Mouse (Mus musculus): ENCODE results near the gene Srbd1.

Srbd1 gene

DNA sequence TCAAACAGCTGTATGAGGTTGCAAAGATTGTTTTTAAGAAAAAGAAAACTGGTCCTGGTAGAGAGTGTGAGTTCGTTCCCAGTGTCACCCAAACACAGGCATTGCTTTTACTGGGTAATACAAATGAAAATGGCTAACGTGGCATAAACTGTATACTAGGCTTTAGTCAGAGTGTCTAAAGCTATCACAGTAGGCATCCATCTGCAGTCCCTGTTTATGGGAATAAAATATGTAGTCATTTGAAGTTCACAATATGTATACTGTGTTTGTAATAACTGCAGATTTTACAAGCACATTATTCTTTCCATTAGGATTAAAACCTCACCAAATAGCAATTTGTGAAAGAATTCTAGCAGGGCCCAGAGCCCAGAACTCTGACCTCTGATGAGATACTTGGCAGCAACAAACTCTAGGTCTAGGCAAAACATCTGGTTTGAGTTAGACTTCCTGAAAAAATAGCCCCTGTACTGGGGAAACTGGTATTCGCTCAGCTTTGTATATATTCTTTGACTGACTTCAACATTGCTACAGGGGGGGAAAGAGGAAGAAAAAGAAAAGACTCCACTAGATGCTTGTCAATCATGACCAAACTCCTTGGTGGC is 112.8 kb downstream of the Srbd1 start:
- DNase-seq, result peak; percentile 28

DNA sequence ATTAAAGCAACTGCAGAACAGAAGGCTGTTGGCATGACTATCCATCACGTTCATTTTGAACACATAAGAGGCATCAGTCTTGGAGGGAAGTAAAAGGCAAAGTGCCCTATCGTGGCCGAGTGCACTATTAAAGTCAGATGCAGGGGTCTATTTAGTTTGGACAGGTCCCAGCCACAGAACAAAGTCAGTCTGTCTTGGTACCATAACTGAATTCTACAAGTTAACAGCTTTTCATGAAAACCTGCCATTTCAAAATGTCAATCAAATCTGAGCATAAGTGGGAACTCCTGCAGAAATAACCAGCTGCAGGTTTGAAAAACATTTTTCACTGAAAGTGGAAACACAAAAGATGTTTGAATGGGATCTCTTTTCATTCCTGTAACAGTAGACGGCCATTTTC is 115.0 kb downstream of the Srbd1 start:
- DNase-seq, result no peak

DNA sequence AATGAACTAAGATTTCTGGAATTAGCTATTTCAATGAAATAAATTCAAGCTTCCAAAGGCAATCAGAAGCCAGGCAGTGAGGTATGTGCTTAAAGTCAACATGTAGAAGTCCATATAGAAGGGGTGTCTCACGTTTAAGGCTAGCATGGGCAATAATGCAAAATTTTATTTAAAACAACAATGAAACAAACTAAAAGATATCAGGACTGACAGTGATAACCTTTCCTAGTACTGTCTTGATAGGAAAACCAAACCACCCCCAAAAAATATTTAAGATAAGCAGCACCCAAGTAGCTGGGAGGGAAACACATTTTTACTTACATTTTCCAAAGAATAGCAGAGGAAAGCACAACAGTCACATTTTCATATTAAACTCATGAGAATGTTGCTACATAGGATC is 115.8 kb downstream of the Srbd1 start:
- DNase-seq, result no peak

DNA sequence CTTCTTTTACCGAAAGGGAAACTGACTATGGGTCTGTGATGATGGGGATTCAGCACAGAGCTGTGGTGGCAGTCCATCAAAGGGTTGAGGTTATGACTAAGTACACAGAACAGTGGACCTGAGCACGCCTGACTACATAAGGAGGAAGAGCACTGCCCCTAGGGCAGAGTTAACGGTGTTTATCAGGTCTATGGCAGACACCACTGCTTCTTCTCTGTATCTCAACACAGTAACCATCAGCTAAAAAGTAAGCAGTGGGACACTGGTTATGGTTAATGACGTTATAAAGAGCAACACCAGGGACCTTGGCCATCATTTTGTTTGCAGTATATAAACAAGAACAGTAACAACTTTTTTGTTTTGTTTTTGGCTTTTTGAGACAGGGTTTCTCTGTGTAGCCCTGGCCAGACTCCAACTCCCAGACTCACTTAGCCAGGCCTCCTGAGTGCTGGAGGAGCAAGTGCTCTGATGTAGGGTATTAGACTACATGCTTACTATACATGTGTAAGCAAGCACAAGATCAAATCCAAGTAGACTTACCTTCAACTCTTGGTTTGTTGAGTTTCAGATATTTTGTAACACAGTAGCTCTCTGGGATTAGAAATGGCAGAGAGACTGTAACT is 117.3 kb downstream of the Srbd1 start:
- DNase-seq, result no peak

DNA sequence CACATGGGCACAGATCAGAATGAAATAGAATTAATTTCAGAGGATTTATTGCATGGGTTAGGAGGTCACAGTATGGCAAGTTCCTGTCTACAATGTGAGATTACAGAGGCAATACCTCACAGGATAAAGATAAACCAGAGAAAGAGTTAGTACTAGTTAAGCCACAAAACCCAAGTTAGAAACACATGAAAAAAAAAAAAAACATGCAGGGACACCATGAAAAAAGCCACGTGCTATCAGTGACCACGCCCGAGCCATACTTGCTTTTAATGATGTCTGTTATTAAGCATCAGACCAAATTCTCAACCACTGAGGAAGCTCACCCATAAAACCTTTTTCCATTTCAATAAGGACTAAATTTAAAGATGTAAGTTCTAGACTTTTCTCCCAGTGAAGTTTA is 120.4 kb downstream of the Srbd1 start:
- no peak for DNase-seq

DNA sequence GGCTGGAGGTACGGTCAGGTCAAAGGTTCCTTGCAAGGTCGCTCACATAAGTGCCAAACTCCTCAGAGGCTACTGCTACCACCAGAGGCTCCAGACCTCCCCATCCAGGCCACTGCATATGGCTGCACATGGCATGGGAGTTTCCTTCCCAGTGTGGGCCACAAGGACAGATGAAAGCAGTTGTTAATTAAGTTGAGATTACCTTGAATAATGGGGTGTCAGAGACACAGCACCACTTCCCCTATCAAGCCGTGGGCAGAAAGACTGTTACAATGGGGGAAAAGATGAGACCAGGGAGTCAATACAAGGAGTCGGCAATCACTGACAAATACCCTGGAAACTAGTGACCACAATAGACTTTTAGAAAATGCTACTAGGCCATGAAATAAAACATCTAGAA is 122.6 kb downstream of the Srbd1 start:
- DNase-seq, result no peak

DNA sequence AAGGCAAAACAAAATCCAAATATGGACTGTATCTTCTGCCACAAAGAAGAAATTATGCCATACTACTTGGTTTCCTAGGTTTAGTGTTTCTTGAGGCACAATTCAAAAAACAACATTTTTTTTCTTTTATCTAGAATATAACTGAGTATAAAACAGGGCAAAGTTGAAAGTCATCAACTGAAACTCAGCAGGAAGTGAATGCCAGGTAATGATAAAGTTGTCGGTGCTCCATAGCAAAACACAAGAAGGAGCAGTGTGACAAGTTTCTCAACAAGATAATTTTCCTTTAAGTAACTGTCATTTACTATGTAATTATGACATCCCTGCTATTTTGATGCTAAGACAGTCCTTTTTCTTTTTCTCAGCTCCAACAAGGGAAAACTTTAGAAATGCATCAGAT is 123.2 kb downstream of the Srbd1 start:
- no peak for DNase-seq

DNA sequence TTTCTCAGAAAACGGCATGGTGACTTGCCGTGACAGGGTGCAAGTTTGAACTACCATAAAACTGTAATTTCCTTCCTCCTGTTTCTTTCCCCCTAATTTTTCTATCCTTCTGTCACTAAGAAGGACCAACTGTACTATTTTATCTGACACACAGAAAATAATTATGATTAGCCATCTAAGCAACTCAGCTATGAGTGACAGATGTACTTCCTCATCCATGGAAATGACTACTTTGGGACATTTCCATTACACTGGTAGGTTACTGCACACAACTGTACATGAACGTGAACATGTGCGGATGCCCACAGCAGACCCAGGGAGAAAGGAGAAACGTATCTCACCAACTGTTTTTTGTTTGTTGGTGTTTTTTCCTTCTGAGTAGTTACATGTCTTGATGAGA is 123.7 kb downstream of the Srbd1 start:
- DNase-seq, result no peak

DNA sequence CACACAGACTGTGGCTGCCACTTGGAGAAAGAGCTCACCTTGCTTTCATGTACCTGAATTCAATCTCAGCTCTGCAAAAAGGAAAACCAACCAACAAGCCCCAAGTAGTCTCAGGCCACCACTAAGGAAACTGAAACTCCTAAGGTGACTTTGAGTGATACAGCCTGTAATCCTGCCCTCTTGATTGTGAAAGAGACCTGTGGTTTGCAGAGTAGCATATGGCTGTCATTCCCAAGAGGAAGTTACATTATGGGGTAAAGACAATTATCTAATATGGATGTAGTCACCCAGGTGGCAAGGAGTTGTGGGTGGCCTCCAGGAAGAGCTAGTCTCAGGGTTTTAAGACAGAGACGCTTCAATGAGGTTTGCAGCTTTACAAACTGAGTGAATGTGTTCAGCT is 125.2 kb downstream of the Srbd1 start:
- DNase-seq, result no peak

DNA sequence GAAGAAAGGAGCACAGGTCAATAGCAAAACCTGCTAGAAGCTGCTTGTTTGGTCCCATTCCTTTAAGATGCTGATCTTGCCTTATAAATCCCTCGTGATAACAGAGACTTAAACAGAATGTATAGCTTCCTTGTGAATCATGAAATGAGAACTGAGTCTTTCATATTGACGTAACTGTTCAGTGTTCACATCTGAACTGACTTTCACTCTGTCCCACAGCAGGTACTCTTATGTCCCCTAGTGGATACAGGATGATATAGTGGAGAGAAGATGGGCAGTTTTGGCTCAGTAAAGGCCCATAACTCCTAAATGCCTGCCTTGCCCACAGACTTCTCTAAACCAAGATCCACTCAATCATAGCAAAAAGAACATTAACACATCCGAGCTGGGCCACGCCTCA is 130.7 kb downstream of the Srbd1 start:
- DNase-seq, result no peak

DNA sequence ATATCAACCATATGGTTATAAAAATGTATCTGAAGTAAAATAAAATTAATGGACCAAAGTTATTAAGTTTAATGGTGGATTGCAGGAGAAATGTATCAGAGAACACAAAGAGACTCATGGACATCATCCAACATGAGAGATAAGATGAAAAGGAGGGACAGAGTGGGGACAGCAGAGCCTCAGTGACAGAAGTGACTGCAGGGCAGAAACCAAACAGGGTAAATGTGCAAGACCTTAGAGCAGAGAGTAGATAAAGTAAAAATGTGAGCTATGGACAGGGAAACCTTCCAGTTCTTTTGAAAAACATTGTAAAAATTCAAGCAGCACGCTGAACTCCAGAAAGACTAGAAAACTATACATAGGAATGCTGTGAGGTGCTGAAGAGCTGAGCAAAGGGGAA is 132.4 kb downstream of the Srbd1 start:
- DNase-seq, result no peak

DNA sequence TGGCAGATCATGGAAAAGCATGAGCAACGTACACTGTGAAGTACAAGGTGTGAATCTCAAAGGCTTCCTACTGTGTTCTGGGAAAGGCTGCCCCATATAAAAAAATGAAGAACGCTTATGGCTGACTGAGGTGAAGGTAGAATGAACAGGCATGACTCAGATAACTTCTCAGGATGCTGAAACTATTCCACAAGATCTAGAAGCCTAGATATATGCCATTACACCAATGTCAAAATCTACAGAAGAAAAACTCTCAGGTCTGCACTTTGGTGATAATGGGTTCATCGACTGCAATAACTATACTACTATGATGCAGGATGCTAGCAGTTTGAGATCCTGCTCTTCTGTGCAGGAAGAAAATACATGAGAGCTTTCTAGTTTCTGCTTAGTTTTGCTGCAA is 133.1 kb downstream of the Srbd1 start:
- no peak for DNase-seq

DNA sequence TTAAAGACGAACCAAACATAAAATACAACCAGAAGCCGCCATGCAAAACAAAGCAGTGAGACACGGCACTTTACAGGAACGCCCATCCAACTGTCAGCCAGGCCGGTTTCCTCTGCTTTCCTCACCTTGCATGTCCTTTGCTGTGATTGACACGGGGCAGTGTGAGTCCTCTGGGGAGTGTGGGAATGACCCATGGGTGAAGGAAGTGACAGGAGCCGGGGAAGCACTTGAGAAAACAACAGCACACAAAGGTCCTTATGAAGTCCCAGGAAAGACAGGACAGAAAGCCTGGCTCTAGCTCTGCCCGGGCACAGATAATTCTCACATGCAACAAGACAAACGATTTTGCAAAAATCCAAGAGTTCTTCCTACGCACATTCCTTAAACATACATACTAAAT is 136.6 kb downstream of the Srbd1 start:
- DNase-seq, result no peak

DNA sequence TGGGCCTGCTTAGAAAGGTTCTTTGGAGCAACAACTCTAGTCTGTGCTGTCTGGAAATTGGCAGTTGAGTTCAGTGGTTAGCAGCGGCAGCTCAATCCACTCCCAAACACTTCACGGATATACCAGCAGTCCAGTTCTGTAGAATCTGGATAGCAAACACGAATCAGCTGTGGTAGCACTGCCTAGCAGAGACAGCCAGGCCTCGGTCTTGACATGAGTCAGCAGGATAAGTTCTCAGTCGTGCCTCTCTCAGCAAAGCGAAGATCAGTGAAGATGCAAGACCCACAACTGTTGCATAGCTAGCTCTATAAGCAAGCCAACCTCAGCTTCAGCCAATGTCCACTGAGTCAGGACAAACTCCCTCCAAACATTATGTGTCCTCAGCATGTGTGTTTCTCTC is 142.9 kb downstream of the Srbd1 start:
- DNase-seq, result no peak

DNA sequence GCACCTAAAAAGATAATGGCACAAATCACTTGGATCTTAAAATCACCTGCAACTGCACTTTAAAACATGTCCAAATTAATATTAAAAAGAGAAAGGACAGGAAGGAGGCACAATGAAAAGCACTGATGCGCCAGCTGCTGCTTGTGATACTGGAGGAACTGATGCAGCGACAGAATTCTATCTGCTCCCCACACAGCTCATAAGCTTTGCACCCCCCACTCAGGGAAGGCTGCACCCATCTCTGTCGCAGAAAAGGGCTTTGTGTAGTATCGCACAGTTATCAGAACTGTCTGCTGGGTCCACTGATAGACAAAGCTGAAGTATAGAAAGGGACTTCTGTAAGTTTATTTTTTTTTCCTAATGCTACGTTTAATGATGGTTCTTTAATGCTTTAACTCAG is 143.3 kb downstream of the Srbd1 start:
- DNase-seq, result no peak

DNA sequence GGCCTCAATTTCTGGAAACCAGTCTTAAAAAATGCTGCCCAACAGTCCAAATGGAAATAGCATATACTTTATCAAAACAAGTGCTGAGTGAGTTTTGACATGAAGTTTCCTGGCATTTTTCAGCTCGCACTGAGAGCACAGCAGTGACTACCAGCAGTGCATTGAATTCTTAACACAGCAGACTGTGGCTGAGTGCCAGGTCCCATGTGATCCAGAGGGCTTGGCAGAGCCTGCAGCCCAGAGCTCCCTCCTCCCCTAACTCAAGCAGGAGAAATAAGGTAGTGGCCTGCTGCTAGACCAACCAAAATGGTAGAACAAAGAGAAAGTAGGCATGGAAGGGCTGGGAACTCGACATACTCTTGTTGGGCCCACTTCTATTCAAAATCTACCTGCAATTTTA is 149.2 kb downstream of the Srbd1 start:
- peak; percentile 79 for DNase-seq

DNA sequence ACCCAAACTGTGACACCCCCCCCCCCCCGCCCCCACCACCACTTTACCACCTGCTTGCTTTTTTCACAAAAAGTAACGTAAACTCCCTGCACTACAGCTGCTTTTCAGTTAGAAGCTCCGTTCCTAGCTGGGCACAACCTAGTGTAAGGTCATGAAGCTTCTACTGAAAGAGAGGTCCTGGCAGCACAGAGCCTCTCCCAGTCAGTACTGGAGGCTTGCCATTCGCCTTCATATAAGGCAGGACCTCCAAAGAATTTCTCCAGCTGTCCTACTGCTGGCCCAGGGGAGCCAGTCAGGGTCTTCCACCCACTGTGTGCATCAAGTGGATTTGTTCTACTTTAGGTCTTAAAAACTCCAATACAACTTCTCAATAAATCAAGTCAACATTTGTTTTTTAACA is 149.9 kb downstream of the Srbd1 start:
- DNase-seq, result no peak

DNA sequence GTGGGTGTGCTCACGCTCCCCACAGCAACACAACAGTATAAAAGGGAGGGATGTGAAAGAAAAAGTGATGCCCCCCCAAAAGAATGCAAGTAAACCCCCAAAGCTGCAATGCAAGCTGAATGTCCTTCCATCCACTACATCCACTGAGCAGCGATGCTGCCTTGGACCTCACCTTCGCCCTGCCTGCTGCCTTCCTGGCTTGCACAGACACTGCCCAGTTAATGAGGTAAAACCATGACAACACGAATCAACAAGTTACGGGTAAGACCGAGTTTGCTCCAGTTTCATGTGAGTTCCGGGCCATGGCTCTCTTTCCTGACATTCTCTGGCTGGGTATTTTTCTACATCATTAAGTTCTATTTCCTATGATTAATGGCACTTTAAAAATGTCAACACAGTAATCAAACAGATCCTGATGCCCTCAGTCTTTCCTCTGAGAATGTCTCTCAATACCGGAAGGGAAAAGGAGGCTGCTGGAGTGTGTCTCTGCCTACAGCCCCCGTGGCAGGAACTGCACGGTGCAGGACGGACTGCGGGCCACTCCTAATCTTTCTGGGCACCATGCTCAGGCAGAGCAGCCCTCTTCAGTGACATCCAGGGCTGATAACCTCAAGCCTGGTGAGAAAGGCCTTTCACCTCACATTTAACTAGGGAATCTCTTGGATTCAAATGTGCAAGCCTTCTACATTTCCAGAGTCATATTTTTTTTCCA is 155.8 kb downstream of the Srbd1 start:
- no peak for DNase-seq

DNA sequence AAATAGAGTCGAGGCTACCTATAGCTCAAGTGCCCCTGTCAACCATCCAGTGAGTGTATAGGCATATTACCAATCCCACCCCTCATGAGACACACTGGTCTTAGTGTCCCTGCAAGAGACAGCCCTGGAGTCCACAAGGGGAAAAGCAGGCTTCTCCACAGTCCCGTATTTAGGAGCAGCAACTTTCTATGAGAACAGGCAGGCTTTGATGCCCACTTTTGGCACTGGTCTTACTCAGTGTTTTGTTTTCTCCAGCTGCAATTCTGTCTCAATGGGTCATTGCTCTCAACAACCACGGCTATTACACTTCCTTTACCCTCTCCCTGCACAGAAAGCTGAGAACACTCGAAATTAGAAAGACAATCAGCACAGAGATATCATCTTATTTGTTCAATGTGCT is 157.4 kb downstream of the Srbd1 start:
- no peak for DNase-seq

DNA sequence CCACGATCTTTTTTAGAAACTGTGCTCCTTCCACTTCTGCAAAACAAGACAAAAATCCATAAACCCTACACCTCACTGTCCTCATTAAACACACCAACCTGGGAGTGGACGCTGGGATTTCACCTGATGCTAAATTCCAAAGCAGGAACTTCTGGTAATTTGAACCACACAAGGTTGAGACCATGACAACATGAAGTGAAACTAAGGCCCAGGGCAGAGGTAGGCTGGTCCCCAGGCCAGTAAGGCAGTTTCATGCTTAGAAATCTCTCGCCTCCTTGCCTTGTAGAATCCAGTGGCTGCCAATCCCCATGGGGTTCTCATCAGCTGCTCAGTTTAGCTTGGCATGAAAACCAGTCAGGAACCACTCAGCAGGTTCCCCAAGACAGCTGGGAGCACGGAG is 158.4 kb downstream of the Srbd1 start:
- no peak for DNase-seq

DNA sequence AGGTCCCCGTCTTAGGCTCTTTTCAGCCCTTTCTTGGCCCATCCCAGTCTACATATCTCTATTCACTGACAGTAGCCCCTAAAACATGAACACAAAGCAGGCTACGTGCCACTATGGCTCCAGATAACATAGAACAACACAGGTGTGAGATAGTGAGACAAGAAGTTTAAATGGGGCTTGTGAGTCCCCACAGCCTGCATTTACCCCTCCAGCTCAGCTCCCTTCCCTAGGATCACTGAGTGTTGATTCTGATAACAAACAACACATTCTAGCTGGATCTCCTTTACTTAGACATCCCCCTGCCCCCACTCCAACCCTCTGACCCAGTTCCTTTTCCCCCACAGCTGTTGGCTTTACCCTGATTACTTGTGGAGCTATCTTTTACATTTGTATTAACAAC is 158.8 kb downstream of the Srbd1 start:
- no peak for DNase-seq

DNA sequence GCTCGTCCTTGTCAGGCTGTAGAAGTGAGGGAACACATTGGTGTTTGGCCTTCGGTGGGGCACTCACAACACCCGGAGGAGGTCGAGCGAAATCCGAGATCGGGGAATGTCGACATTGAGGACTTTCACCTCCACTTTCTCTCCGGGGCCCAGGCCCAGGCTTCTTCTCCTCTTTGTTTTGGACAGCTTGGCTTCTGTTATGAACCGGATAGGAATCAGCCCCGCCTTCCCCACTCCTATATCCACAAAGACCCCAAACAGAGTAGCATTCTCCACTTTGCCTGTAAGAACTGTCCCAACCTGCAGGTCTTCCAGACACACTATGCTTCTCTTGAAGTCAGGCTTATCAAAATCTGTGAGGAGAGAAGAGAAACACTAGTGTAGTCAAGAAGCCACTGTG is 159.8 kb downstream of the Srbd1 start:
- DNase-seq, result no peak

DNA sequence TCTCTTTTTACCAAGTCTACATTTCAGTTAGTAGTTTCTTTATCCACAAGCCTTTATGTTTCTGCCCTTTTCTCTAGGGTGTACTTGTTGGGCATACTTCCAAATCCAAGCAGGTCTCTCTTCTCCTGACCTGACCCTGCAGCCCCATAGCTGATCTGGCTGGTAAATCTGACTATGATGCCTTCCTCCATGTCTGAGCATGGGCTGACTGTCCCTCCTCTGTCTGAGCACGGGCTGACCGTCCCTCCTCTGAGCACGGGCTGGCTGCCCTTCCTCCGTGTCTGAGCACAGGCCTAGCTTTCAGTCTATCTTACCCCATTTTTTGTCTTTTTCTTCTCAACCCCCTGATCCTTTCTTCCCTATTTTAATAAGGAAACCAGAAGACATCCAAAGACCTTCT is 162.7 kb downstream of the Srbd1 start:
- DNase-seq, result no peak

DNA sequence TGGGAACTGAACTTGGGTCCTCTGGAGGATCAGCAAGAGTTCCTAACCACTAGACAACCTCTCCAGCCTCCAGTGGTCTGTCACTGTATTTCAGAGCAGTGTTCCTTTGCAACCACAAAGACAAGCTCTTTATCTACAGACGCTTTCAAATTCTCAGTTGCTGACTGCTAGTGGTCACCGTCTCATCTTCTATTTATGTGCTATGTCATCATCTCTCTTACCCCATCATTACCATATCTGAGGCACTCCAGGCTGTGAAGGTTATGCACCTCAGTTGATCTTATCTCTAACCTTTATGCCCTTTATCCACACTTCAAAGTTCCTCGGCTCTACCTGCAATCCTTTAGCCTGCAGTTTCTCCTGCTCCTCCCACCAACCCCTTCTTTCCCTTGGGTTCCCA is 163.1 kb downstream of the Srbd1 start:
- no peak for DNase-seq

DNA sequence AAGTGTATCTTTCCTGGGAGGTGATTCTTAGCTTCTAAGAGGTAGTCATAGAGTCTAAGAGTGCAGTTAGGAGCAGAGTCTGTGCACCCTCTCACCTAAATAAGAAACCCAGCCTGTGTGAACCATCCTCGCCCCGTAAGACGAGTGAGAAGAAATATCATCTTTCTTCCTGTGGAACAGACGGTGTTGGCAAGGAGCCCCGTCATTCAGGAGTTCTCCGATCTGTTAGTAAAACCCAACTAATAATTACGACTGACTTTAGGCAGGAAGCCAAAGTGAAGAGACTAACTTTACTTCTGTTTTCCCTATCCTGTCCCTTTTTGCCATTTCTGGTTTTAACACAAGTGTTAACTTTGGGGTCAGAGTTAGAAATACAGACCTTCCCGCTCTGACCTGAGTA is 166.1 kb downstream of the Srbd1 start:
- no peak for DNase-seq

Data from lung, postnatal 14 days (tissue).